Mouse (Mus musculus) intestine, embryonic 16.5 days (tissue): ENCODE results near the gene Tnfsf13. TPM values are rescaled to one million over a fixed set of nuclear protein-coding genes. Genes with fewer than 3 reads are reported as not detected.
A peak's percentile ranks its signal among the peaks of the same experiment; 100 is the strongest.

Source experiments
- ATAC-seq: fragments of 200-750 bp; cut with Nextera tagmentation; 2 replicates; pipeline ENCODE4 v1.8.0; 2017; ENCODE audit warnings: moderate TSS enrichment, moderate library complexity
- H3K27ac ChIP-seq: fragments of 300-500 bp; sonication (generic); 2 replicates; pipeline ENCODE4 v1.5.1; 2014; ENCODE audit warnings: mild to moderate bottlenecking, low read length
- H3K27me3 ChIP-seq: fragments of 300-500 bp; sonication (generic); replicated peaks from 2 replicates; pipeline ENCODE4 v1.6.1; 2014; ENCODE audit warnings: low read length, control low read depth, mixed read lengths; ENCODE audit not compliant: control insufficient read depth, insufficient read depth
- H3K36me3 ChIP-seq: fragments of 300-500 bp; sonication (generic); 2 replicates; pipeline ENCODE4 v1.6.1; 2014; ENCODE audit warnings: low read length, control low read depth; ENCODE audit not compliant: control insufficient read depth, insufficient read depth
- H3K4me1 ChIP-seq: fragments of 300-500 bp; sonication (generic); 2 replicates; pipeline ENCODE4 v1.6.1; 2014; ENCODE audit warnings: low read length, control low read depth, mixed read lengths; ENCODE audit not compliant: control insufficient read depth, insufficient read depth
- H3K4me2 ChIP-seq: fragments of 300-500 bp; sonication (generic); 2 replicates; pipeline ENCODE4 v1.6.1; 2014; ENCODE audit warnings: low read depth, low read length, control low read depth
- H3K4me3 ChIP-seq: fragments of 300-500 bp; sonication (generic); 2 replicates; pipeline ENCODE4 v1.5.1; 2014; ENCODE audit warnings: mild to moderate bottlenecking, low read length
- H3K9ac ChIP-seq: fragments of 300-500 bp; sonication (generic); 2 replicates; pipeline ENCODE4 v1.6.1; 2014; ENCODE audit warnings: low read depth, low read length
- H3K9me3 ChIP-seq: fragments of 300-500 bp; sonication (generic); 2 replicates; pipeline ENCODE4 v1.6.1; 2016; ENCODE audit warnings: low read length, control low read depth; ENCODE audit not compliant: control insufficient read depth
- WGBS: fragments of 180-500 bp; shearing (Covaris S2); extraction: QIAGEN DNeasy Blood & Tissue Kit; methylation state at CpG from one replicate; pipeline ENCODE4 v1.1.7; 2014; 5-methylcytosine and 5-hydroxymethylcytosine counted together
- polyA plus RNA-seq: library from polyadenylated mRNA; unstranded; fragments of >200 nt; fragmentation: Nextera tagmentation; extraction: Ambion mirVana; gene quantifications from 2 replicates; pipeline ENCODE4 v1.2.1, GENCODE M21; 2015

Gene Tnfsf13
- polyA plus RNA-seq, 1 experiment from 2014 or later: 0.57 TPM

GRCm38 (mm10) chr11:69683576-69683975, 2.0 kb downstream of the Tnfsf13 start:
- H3K36me3 ChIP-seq: no peaks in the 10 kb centered on the region
- no peaks in the 10 kb centered on the region for H3K27me3 ChIP-seq
- no peak overlapping the region for H3K4me3 ChIP-seq
- H3K27ac ChIP-seq: peak overlapping the region; percentile 70
- WGBS: 75% methylated on average over 7 of the region's 7 CpGs
- H3K9ac ChIP-seq: peak overlapping the region; percentile 41; the same call in 1 of the 2 replicates
- H3K4me2 ChIP-seq: no peak overlapping the region
- H3K4me1 ChIP-seq: peaks cover 41% of the 10 kb centered on the region
- no peak for ATAC-seq
- H3K9me3 ChIP-seq: no peaks in the 10 kb centered on the region

GRCm38 (mm10) chr11:69682840-69683533, 2.6 kb downstream of the Tnfsf13 start:
- peak; percentile 45; the same call in 1 of the 2 replicates for ATAC-seq
- H3K9ac ChIP-seq: peak overlapping the region; percentile 4; the same call in 1 of the 2 replicates
- peaks cover 4% of the 10 kb centered on the region; the same call in 1 of the 2 replicates for H3K36me3 ChIP-seq
- no peaks in the 10 kb centered on the region for H3K27me3 ChIP-seq
- H3K4me1 ChIP-seq: peaks cover 41% of the 10 kb centered on the region
- peak overlapping the region; percentile 92; the same call in 1 of the 2 replicates for H3K27ac ChIP-seq
- 20% methylated on average over 12 of the region's 12 CpGs for WGBS
- H3K4me2 ChIP-seq: peak overlapping the region; percentile 90
- H3K4me3 ChIP-seq: no peak overlapping the region
- no peaks in the 10 kb centered on the region for H3K9me3 ChIP-seq

- Histone ChIP-seq H3K4me2 (peak overlapping the region; percentile 90), H3K27ac (peak overlapping the region; percentile 92), H3K4me3 (peak overlapping the region; percentile 84), H3K36me3 (peaks cover 6% of the 10 kb centered on the region; the same call in 1 of the 2 replicates), H3K9me3 (no peaks in the 10 kb centered on the region), H3K4me1 (peaks cover 41% of the 10 kb centered on the region), H3K27me3 (no peaks in the 10 kb centered on the region), H3K9ac (peak overlapping the region; percentile 84)
- 20% methylated on average over 24 of the region's 24 CpGs for WGBS
- peak; percentile 17 for ATAC-seq
Observed at GRCm38 (mm10) chr11:69682209-69682839, 3.3 kb downstream of the Tnfsf13 start.

- H3K27ac ChIP-seq: peak within 1 kb of the TSS; percentile 92
- peaks cover 36% of the 10 kb centered on the region for H3K4me1 ChIP-seq
- H3K9me3 ChIP-seq: no peaks in the 10 kb centered on the region
- H3K4me3 ChIP-seq: peak within 1 kb of the TSS; percentile 84
- no peaks in the 10 kb centered on the region for H3K27me3 ChIP-seq
- H3K4me2 ChIP-seq: peak within 1 kb of the TSS; percentile 90
- peaks cover 8% of the 10 kb centered on the region; the same call in 1 of the 2 replicates for H3K36me3 ChIP-seq
- peak; percentile 93 for ATAC-seq
- peak within 1 kb of the TSS; percentile 84 for H3K9ac ChIP-seq
- WGBS: under 1% methylated on average over 73 of the region's 80 CpGs
Observed at GRCm38 (mm10) chr11:69681314-69682208, 4.0 kb downstream of the Tnfsf13 start, which contains the start of gene Senp3. Gene Senp3, minus strand, starts transcription at chr11:69682084.

GRCm38 (mm10) chr11:69680136-69680855, 5.3 kb downstream of the Tnfsf13 start:
- no peak overlapping the region for H3K27ac ChIP-seq
- 89% methylated on average over 30 of the region's 30 CpGs for WGBS
- ATAC-seq: no peak
- peaks cover 24% of the 10 kb centered on the region for H3K4me1 ChIP-seq
- peak overlapping the region; percentile 84; the same call in 1 of the 2 replicates for H3K4me3 ChIP-seq
- H3K4me2 ChIP-seq: peak overlapping the region; percentile 90
- H3K36me3 ChIP-seq: peaks cover 12% of the 10 kb centered on the region; the same call in 1 of the 2 replicates
- H3K9ac ChIP-seq: peak overlapping the region; percentile 84; the same call in 1 of the 2 replicates
- H3K27me3 ChIP-seq: no peaks in the 10 kb centered on the region
- H3K9me3 ChIP-seq: no peaks in the 10 kb centered on the region

- Histone ChIP-seq H3K4me1 (peaks cover 21% of the 10 kb centered on the region), H3K27me3 (no peaks in the 10 kb centered on the region), H3K4me3 (no peak overlapping the region), H3K9me3 (no peaks in the 10 kb centered on the region), H3K27ac (no peak overlapping the region), H3K36me3 (peaks cover 12% of the 10 kb centered on the region), H3K9ac (no peak overlapping the region), H3K4me2 (no peak overlapping the region)
- whole genome bisulfite sequencing: 87% methylated on average over 2 of the region's 2 CpGs
- no peak for ATAC-seq
Observed at GRCm38 (mm10) chr11:69679144-69679543, 6.4 kb downstream of the Tnfsf13 start.

GRCm38 (mm10) chr11:69672211-69672706, 13.3 kb downstream of the Tnfsf13 start, which contains the start of gene Eif4a1:
Gene Eif4a1, minus strand, starts transcription at chr11:69672423.
- Histone ChIP-seq H3K4me1 (peaks cover 22% of the 10 kb centered on the region), H3K4me2 (peak within 1 kb of the TSS; percentile 55), H3K9ac (peak within 1 kb of the TSS; percentile 99), H3K9me3 (no peaks in the 10 kb centered on the region), H3K27me3 (no peaks in the 10 kb centered on the region), H3K36me3 (peaks cover 20% of the 10 kb centered on the region), H3K27ac (peak within 1 kb of the TSS; percentile 99), H3K4me3 (peak within 1 kb of the TSS; percentile 99)
- WGBS: under 1% methylated on average over 36 of the region's 36 CpGs
- peak; percentile 98 for ATAC-seq

GRCm38 (mm10) chr11:69671726-69672124, 13.9 kb downstream of the Tnfsf13 start:
- peaks cover 22% of the 10 kb centered on the region for H3K4me1 ChIP-seq
- H3K27me3 ChIP-seq: no peaks in the 10 kb centered on the region
- H3K27ac ChIP-seq: peak overlapping the region; percentile 99
- H3K4me3 ChIP-seq: peak overlapping the region; percentile 99
- H3K9me3 ChIP-seq: no peaks in the 10 kb centered on the region
- H3K4me2 ChIP-seq: peak overlapping the region; percentile 9; the same call in 1 of the 2 replicates
- WGBS: under 1% methylated on average over 40 of the region's 43 CpGs
- peaks cover 23% of the 10 kb centered on the region for H3K36me3 ChIP-seq
- H3K9ac ChIP-seq: peak overlapping the region; percentile 99
- peak; percentile 8; the same call in 1 of the 2 replicates for ATAC-seq
